Mouse (Mus musculus): ENCODE measurements around the gene Nme9. TPM values are rescaled to one million over a fixed set of nuclear protein-coding genes. Genes with fewer than 3 reads are reported as not detected.

Gene Nme9
- polyA plus RNA-seq, 1 experiment from 2014 or later = not detected

GRCm38 (mm10) chr9:99421914-99422313 lies 29.4 kb upstream of the Nme9 start:
- DNase-seq (no peak), ATAC-seq (ENCODE audit: low FRiP score, low TSS enrichment) (no peak)
- H3K27ac ChIP-seq (replicated peaks; ENCODE audit: low read depth, low read length) = no peak overlapping the region
- H3K4me3 ChIP-seq (replicated peaks; ENCODE audit: low read depth, low read length) = no peak overlapping the region
- no peak overlapping the region for H3K9ac ChIP-seq (replicated peaks; ENCODE audit: low read length)
- no peaks in the 10 kb centered on the region for H3K36me3 ChIP-seq (ENCODE audit: control insufficient read depth, insufficient read depth, low read length)
- H3K9me3 ChIP-seq (ENCODE audit: control insufficient read depth, low read length) = no peaks in the 10 kb centered on the region
- no peaks in the 10 kb centered on the region for H3K27me3 ChIP-seq (ENCODE audit: control insufficient read depth, insufficient read depth, low read length)
- H3K4me2 ChIP-seq (ENCODE audit: low read length) = no peak overlapping the region
- peaks cover 13% of the 10 kb centered on the region for H3K4me1 ChIP-seq (ENCODE audit: control insufficient read depth, insufficient read depth, low read length)
- WGBS = 83% methylated on average over 3 of the region's 3 CpGs

GRCm38 (mm10) chr9:99423692-99424573 lies 27.3 kb upstream of the Nme9 start:
- H3K4me1 ChIP-seq (ENCODE audit: control insufficient read depth, insufficient read depth, low read length) = peaks cover 4% of the 10 kb centered on the region; the same call in 1 of the 2 replicates
- no peaks in the 10 kb centered on the region for H3K36me3 ChIP-seq (ENCODE audit: control insufficient read depth, insufficient read depth, low read length)
- 69% methylated on average over 9 of the region's 9 CpGs for WGBS
- ATAC-seq (ENCODE audit: low FRiP score, low TSS enrichment) (no peak), DNase-seq (no peak)
- no peaks in the 10 kb centered on the region for H3K27me3 ChIP-seq (ENCODE audit: control insufficient read depth, insufficient read depth, low read length)
- H3K4me3 ChIP-seq (replicated peaks; ENCODE audit: low read depth, low read length) = no peak overlapping the region
- H3K4me2 ChIP-seq (ENCODE audit: low read length) = no peak overlapping the region
- H3K9me3 ChIP-seq (ENCODE audit: control insufficient read depth, low read length) = no peaks in the 10 kb centered on the region
- no peak overlapping the region for H3K27ac ChIP-seq (replicated peaks; ENCODE audit: low read depth, low read length)
- no peak overlapping the region for H3K9ac ChIP-seq (replicated peaks; ENCODE audit: low read length)

- Histone ChIP-seq H3K4me2 (ENCODE audit: low read length) (no peak overlapping the region), H3K27ac (replicated peaks; ENCODE audit: low read depth, low read length) (no peak overlapping the region), H3K9me3 (ENCODE audit: control insufficient read depth, low read length) (no peaks in the 10 kb centered on the region), H3K4me1 (ENCODE audit: control insufficient read depth, insufficient read depth, low read length) (peaks cover 4% of the 10 kb centered on the region; the same call in 1 of the 2 replicates), H3K27me3 (ENCODE audit: control insufficient read depth, insufficient read depth, low read length) (no peaks in the 10 kb centered on the region), H3K9ac (replicated peaks; ENCODE audit: low read length) (no peak overlapping the region), H3K36me3 (ENCODE audit: control insufficient read depth, insufficient read depth, low read length) (no peaks in the 10 kb centered on the region), H3K4me3 (replicated peaks; ENCODE audit: low read depth, low read length) (no peak overlapping the region)
- ATAC-seq (ENCODE audit: low FRiP score, low TSS enrichment) (no peak), DNase-seq (no peak)
- WGBS = 75% methylated on average over 4 of the region's 4 CpGs
Observed at GRCm38 (mm10) chr9:99424574-99424863, 26.8 kb upstream of the Nme9 start.

GRCm38 (mm10) chr9:99425262-99425661 lies 26.0 kb upstream of the Nme9 start:
- Histone ChIP-seq H3K4me3 (replicated peaks; ENCODE audit: low read depth, low read length) (no peak overlapping the region), H3K27me3 (ENCODE audit: control insufficient read depth, insufficient read depth, low read length) (no peaks in the 10 kb centered on the region), H3K9ac (replicated peaks; ENCODE audit: low read length) (no peak overlapping the region), H3K4me1 (ENCODE audit: control insufficient read depth, insufficient read depth, low read length) (peaks cover 7% of the 10 kb centered on the region; the same call in 1 of the 2 replicates), H3K27ac (replicated peaks; ENCODE audit: low read depth, low read length) (no peak overlapping the region), H3K36me3 (ENCODE audit: control insufficient read depth, insufficient read depth, low read length) (no peaks in the 10 kb centered on the region), H3K4me2 (ENCODE audit: low read length) (no peak overlapping the region), H3K9me3 (ENCODE audit: control insufficient read depth, low read length) (no peaks in the 10 kb centered on the region)
- WGBS = 75% methylated on average over 9 of the region's 9 CpGs
- no peak for DNase-seq
- ATAC-seq (ENCODE audit: low FRiP score, low TSS enrichment) = no peak

- Histone ChIP-seq H3K4me2 (ENCODE audit: low read length) (no peak overlapping the region), H3K4me1 (ENCODE audit: control insufficient read depth, insufficient read depth, low read length) (peaks cover 20% of the 10 kb centered on the region), H3K27ac (replicated peaks; ENCODE audit: low read depth, low read length) (no peak overlapping the region), H3K27me3 (ENCODE audit: control insufficient read depth, insufficient read depth, low read length) (no peaks in the 10 kb centered on the region), H3K9me3 (ENCODE audit: control insufficient read depth, low read length) (no peaks in the 10 kb centered on the region), H3K36me3 (ENCODE audit: control insufficient read depth, insufficient read depth, low read length) (no peaks in the 10 kb centered on the region), H3K9ac (replicated peaks; ENCODE audit: low read length) (no peak overlapping the region), H3K4me3 (replicated peaks; ENCODE audit: low read depth, low read length) (no peak overlapping the region)
- WGBS = 86% methylated on average over 11 of the region's 11 CpGs
- ATAC-seq (ENCODE audit: low FRiP score, low TSS enrichment) = no peak
- no peak for DNase-seq
Observed at GRCm38 (mm10) chr9:99428601-99429331, 22.5 kb upstream of the Nme9 start.

- H3K9ac ChIP-seq (replicated peaks; ENCODE audit: low read length) = no peak overlapping the region
- WGBS = 82% methylated on average over 3 of the region's 3 CpGs
Observed at GRCm38 (mm10) chr9:99429845-99430244, 21.4 kb upstream of the Nme9 start.

GRCm38 (mm10) chr9:99430806-99431205 lies 20.5 kb upstream of the Nme9 start:
- Histone ChIP-seq H3K4me2 (ENCODE audit: low read length) (no peak overlapping the region), H3K9me3 (ENCODE audit: control insufficient read depth, low read length) (no peaks in the 10 kb centered on the region), H3K9ac (replicated peaks; ENCODE audit: low read length) (no peak overlapping the region), H3K36me3 (ENCODE audit: control insufficient read depth, insufficient read depth, low read length) (no peaks in the 10 kb centered on the region), H3K4me3 (replicated peaks; ENCODE audit: low read depth, low read length) (no peak overlapping the region), H3K4me1 (ENCODE audit: control insufficient read depth, insufficient read depth, low read length) (peaks cover 34% of the 10 kb centered on the region), H3K27me3 (ENCODE audit: control insufficient read depth, insufficient read depth, low read length) (no peaks in the 10 kb centered on the region), H3K27ac (replicated peaks; ENCODE audit: low read depth, low read length) (no peak overlapping the region)
- ATAC-seq (ENCODE audit: low FRiP score, low TSS enrichment) (no peak), DNase-seq (no peak)
- WGBS = 83% methylated on average over 6 of the region's 6 CpGs

More at GRCm38 (mm10) chr9:99429845-99430244, 21.4 kb upstream of the Nme9 start:
- H3K27me3 ChIP-seq (ENCODE audit: control insufficient read depth, insufficient read depth, low read length) = no peaks in the 10 kb centered on the region
- no peaks in the 10 kb centered on the region for H3K9me3 ChIP-seq (ENCODE audit: control insufficient read depth, low read length)
- ATAC-seq (ENCODE audit: low FRiP score, low TSS enrichment) (no peak), DNase-seq (no peak)
- no peak overlapping the region for H3K4me2 ChIP-seq (ENCODE audit: low read length)
- peaks cover 27% of the 10 kb centered on the region for H3K4me1 ChIP-seq (ENCODE audit: control insufficient read depth, insufficient read depth, low read length)
- no peak overlapping the region for H3K4me3 ChIP-seq (replicated peaks; ENCODE audit: low read depth, low read length)
- H3K27ac ChIP-seq (replicated peaks; ENCODE audit: low read depth, low read length) = no peak overlapping the region
- no peaks in the 10 kb centered on the region for H3K36me3 ChIP-seq (ENCODE audit: control insufficient read depth, insufficient read depth, low read length)

GRCm38 (mm10) chr9:99431346-99431745 lies 19.9 kb upstream of the Nme9 start:
- no peaks in the 10 kb centered on the region for H3K9me3 ChIP-seq (ENCODE audit: control insufficient read depth, low read length)
- H3K27me3 ChIP-seq (ENCODE audit: control insufficient read depth, insufficient read depth, low read length) = no peaks in the 10 kb centered on the region
- peaks cover 35% of the 10 kb centered on the region for H3K4me1 ChIP-seq (ENCODE audit: control insufficient read depth, insufficient read depth, low read length)
- no peak overlapping the region for H3K27ac ChIP-seq (replicated peaks; ENCODE audit: low read depth, low read length)
- no peak overlapping the region for H3K4me3 ChIP-seq (replicated peaks; ENCODE audit: low read depth, low read length)
- H3K9ac ChIP-seq (replicated peaks; ENCODE audit: low read length) = no peak overlapping the region
- ATAC-seq (ENCODE audit: low FRiP score, low TSS enrichment) (no peak), DNase-seq (no peak)
- WGBS = 90% methylated on average over 8 of the region's 8 CpGs
- H3K36me3 ChIP-seq (ENCODE audit: control insufficient read depth, insufficient read depth, low read length) = no peaks in the 10 kb centered on the region
- no peak overlapping the region for H3K4me2 ChIP-seq (ENCODE audit: low read length)
